ENCODE assay signal across 10 mouse cellular contexts in the genomic region with DNA sequence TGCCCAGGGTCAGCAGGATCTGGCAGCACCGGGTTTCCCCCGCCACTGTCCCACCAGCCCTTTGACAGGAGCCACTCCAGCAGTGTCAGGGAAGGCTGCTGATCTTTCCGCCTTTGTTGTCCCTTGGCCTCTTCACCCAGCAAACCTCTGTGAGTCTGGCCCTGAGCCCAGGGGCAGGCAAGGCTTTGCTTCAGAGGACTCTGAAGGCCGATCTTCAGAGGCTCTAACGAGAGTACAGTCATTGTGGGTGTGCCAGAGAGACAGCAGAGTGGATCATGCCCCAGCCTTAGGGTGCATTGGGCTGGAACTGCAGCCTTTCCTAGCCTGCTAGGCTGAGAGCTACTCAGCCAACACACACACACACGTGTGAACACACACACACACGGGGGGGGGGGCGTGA.
A peak's percentile ranks its signal among the peaks of the same experiment; 100 is the strongest.
DNase-seq lines count a peak whose midpoint lies in the region; ATAC-seq and TF ChIP-seq lines count a peak whose summit lies in the region.
"Had no signal": no experiment of that assay in that cellular context is flagged by ENCODE, and none has a peak within 500 bp of the region (broad histone marks: within the 10 kb centered on the region; RNA-seq: fewer than 3 reads in every experiment).

No protein-coding gene starts in this region.

- no peak overlapping the region for H3K27ac ChIP-seq in layer of hippocampus, adult 2 months

- no peak overlapping the region for H3K4me3 ChIP-seq in layer of hippocampus, adult 2 months

- peak; percentile 95 for DNase-seq in heart, adult 11 months
- DNase-seq in heart, adult 8-10 months (ENCODE audit: low spot score) = no peak
- peak; percentile 69 for DNase-seq in MN1 (ENCODE audit: low spot score)
- DNase-seq in adrenal gland, postnatal 36 days = peak; percentile 91 to 92
- peak; percentile 78 to 81 for DNase-seq in kidney, adult 8-10 months
- no peak for DNase-seq in layer of hippocampus, adult 2 months (ENCODE audit: low spot score in 2 of 2)
- no peak for DNase-seq in lung, postnatal 36 days
- DNase-seq: embryo, embryonic 11 days; lung, embryonic 14.5 days had no signal

- ATAC-seq in activated CD4-positive, CD25-positive, alpha-beta regulatory T cell, adult 4 months = no peak

- TF ChIP-seq CTCF in layer of hippocampus, adult 2 months (conservative IDR thresholded peaks at IDR 0.05) = no peak

Comparison
In these comparisons a context has a peak if more than half of its experiments do, and no peak if none do; other contexts are left out.
1. DNase-seq: peak in heart, adult 11 months (single experiment), MN1 (single experiment), adrenal gland, postnatal 36 days (2 of 2) and kidney, adult 8-10 months (2 of 2); none in heart, adult 8-10 months (single experiment), layer of hippocampus, adult 2 months (0 of 2) and lung, postnatal 36 days (single experiment).